Mouse (Mus musculus) ES-E14 (cell line): ENCODE results near the gene Ube2g1.

Experiments
- CHD2 ChIP-seq: IDR thresholded peaks from 2 replicates; pipeline ENCODE4 v1.6.1; 2014; ENCODE audit warnings: mild to moderate bottlenecking, low read depth, low read length, inconsistent platforms
- HCFC1 ChIP-seq: IDR thresholded peaks from 2 replicates; pipeline ENCODE4 v1.6.1; 2012; ENCODE audit warnings: low read length, inconsistent platforms, borderline replicate concordance; ENCODE audit not compliant: insufficient read depth
- MAFK ChIP-seq: IDR thresholded peaks from 2 replicates; pipeline ENCODE4 v1.6.1; 2014; ENCODE audit warnings: mild to moderate bottlenecking, low read depth, low read length, inconsistent platforms; ENCODE audit not compliant: insufficient read depth
- ZC3H11A ChIP-seq: IDR thresholded peaks from 2 replicates; pipeline ENCODE4 v1.6.1; 2012; ENCODE audit warnings: low read depth, mild to moderate bottlenecking, inconsistent platforms, low read length, borderline replicate concordance
- ZNF384 ChIP-seq: IDR thresholded peaks from 2 replicates; pipeline ENCODE4 v1.6.1; 2012; ENCODE audit warnings: low read depth, low read length, inconsistent platforms

GRCm38 (mm10) chr11:72723165-72723564, 116.1 kb downstream of the Ube2g1 start:
- TF ChIP-seq ZNF384 (no peak), HCFC1 (no peak), CHD2 (no peak), ZC3H11A (no peak), MAFK (no peak)
